In genomic region chr4:111485189-111485588, GRCm38 (mm10) we compare ENCODE assay signal across 9 mouse cellular contexts.
DNase-seq lines count a peak whose midpoint lies in the region; ATAC-seq lines count a peak whose summit lies in the region.
"Had no signal": no experiment of that assay in that cellular context is flagged by ENCODE, and none has a peak within 500 bp of the region (broad histone marks: within the 10 kb centered on the region; RNA-seq: fewer than 3 reads in every experiment).

No protein-coding gene starts in this region.

- WGBS in hindbrain, embryonic 15.5 days, result 63% methylated on average over 5 of the region's 5 CpGs
- WGBS in hindbrain, embryonic 11.5 days, result 68% methylated on average over 5 of the region's 5 CpGs
- 38% methylated on average over 5 of the region's 5 CpGs for WGBS in embryonic facial prominence, embryonic 14.5 days

- intact Hi-C loops in heart, postnatal 14 days (cut with DNase I), result no loop called here

- H3K4me3 ChIP-seq in hindbrain, embryonic 15.5 days, result no peak overlapping the region
- H3K4me3 ChIP-seq in hindbrain, embryonic 11.5 days (ENCODE audit: low read depth, low read length), result no peak overlapping the region
- no peak overlapping the region for H3K4me3 ChIP-seq in embryonic facial prominence, embryonic 14.5 days (ENCODE audit: low read depth, low read length)
- H3K4me3 ChIP-seq: midbrain, embryonic 12.5 days had no signal

- H3K9ac ChIP-seq in hindbrain, embryonic 15.5 days, result no peak overlapping the region
- no peak overlapping the region for H3K9ac ChIP-seq in hindbrain, embryonic 11.5 days (ENCODE audit: low read depth, low read length)
- no peak overlapping the region for H3K9ac ChIP-seq in embryonic facial prominence, embryonic 14.5 days (ENCODE audit: low read depth, low read length)
- H3K9ac ChIP-seq: midbrain, embryonic 12.5 days had no signal

- H3K27me3 ChIP-seq in hindbrain, embryonic 15.5 days, result 0 out of 2 replicates have a peak, but pooled peaks cover 3% of the 10 kb centered on the region
- H3K27me3 ChIP-seq in hindbrain, embryonic 11.5 days (ENCODE audit: control insufficient read depth, insufficient read depth, low read length), result no peaks in the 10 kb centered on the region
- no peaks in the 10 kb centered on the region for H3K27me3 ChIP-seq in embryonic facial prominence, embryonic 14.5 days (replicated peaks; ENCODE audit: control insufficient read depth, insufficient read depth, low read length)

- 0 out of 2 replicates have a peak, but pooled peaks cover 8% of the 10 kb centered on the region for H3K4me1 ChIP-seq in hindbrain, embryonic 15.5 days (replicated peaks)
- H3K4me1 ChIP-seq in hindbrain, embryonic 11.5 days (replicated peaks; ENCODE audit: control insufficient read depth, insufficient read depth, low read length), result no peaks in the 10 kb centered on the region
- H3K4me1 ChIP-seq in embryonic facial prominence, embryonic 14.5 days (ENCODE audit: control insufficient read depth, insufficient read depth, low read length), result peaks cover 6% of the 10 kb centered on the region; the same call in 1 of the 2 replicates
- H3K4me1 ChIP-seq: midbrain, embryonic 12.5 days had no signal

- no peak overlapping the region for H3K4me2 ChIP-seq in hindbrain, embryonic 15.5 days
- no peak overlapping the region for H3K4me2 ChIP-seq in hindbrain, embryonic 11.5 days (replicated peaks; ENCODE audit: low read depth, low read length)
- H3K4me2 ChIP-seq in embryonic facial prominence, embryonic 14.5 days (ENCODE audit: low read depth, low read length), result no peak overlapping the region
- H3K4me2 ChIP-seq: midbrain, embryonic 12.5 days had no signal

- H3K27ac ChIP-seq in hindbrain, embryonic 15.5 days (replicated peaks), result no peak overlapping the region
- H3K27ac ChIP-seq in hindbrain, embryonic 11.5 days (ENCODE audit: low read depth, low read length), result no peak overlapping the region
- no peak overlapping the region for H3K27ac ChIP-seq in embryonic facial prominence, embryonic 14.5 days (replicated peaks; ENCODE audit: low read depth, low read length)
- H3K27ac ChIP-seq: midbrain, embryonic 12.5 days had no signal

- H3K36me3 ChIP-seq in hindbrain, embryonic 15.5 days, result no peaks in the 10 kb centered on the region
- H3K36me3 ChIP-seq in hindbrain, embryonic 11.5 days (ENCODE audit: control insufficient read depth, insufficient read depth, low read length), result no peaks in the 10 kb centered on the region
- no peaks in the 10 kb centered on the region for H3K36me3 ChIP-seq in embryonic facial prominence, embryonic 14.5 days (ENCODE audit: control insufficient read depth, insufficient read depth, low read length)
- H3K36me3 ChIP-seq: midbrain, embryonic 12.5 days had no signal

- ATAC-seq in hindbrain, embryonic 15.5 days (ENCODE audit: low FRiP score, low read depth), result peak; percentile 60; the same call in 1 of the 2 replicates
- ATAC-seq in hindbrain, embryonic 11.5 days (ENCODE audit: low FRiP score), result no peak
- ATAC-seq in embryonic facial prominence, embryonic 14.5 days (ENCODE audit: low read depth), result peak; percentile 73
- no peak for ATAC-seq in megakaryocyte progenitor cell, adult 5-6 weeks (replicated peaks; ENCODE audit: poor library complexity)

- DNase-seq in hindbrain, embryonic 11.5 days (ENCODE audit: low spot score), result no peak
- DNase-seq in 3T3-L1 (ENCODE audit: low read depth, low spot score), result peak; percentile 41
- DNase-seq in embryonic facial prominence, embryonic 14.5 days (ENCODE audit: low spot score), result peak; percentile 59
- DNase-seq in heart, postnatal 14 days, result peak; percentile 42 to 59
- DNase-seq in thymus, postnatal 25 days, result no peak
- DNase-seq in thymus, postnatal 4 days, result no peak

- no peaks in the 10 kb centered on the region for H3K9me3 ChIP-seq in hindbrain, embryonic 15.5 days
- H3K9me3 ChIP-seq in hindbrain, embryonic 11.5 days (ENCODE audit: control insufficient read depth, low read length), result no peaks in the 10 kb centered on the region
- no peaks in the 10 kb centered on the region for H3K9me3 ChIP-seq in embryonic facial prominence, embryonic 14.5 days (ENCODE audit: control insufficient read depth, low read length)
- H3K9me3 ChIP-seq: midbrain, embryonic 12.5 days had no signal

Comparison
In these comparisons a context has a peak if more than half of its experiments do, and no peak if none do; other contexts are left out.
1. ATAC-seq: peak in hindbrain, embryonic 15.5 days (single experiment) and embryonic facial prominence, embryonic 14.5 days (single experiment); none in hindbrain, embryonic 11.5 days (single experiment) and megakaryocyte progenitor cell, adult 5-6 weeks (single experiment).
2. DNase-seq: peak in 3T3-L1 (single experiment), embryonic facial prominence, embryonic 14.5 days (single experiment) and heart, postnatal 14 days (2 of 2); none in hindbrain, embryonic 11.5 days (single experiment), thymus, postnatal 25 days (single experiment) and thymus, postnatal 4 days (single experiment).